Mouse (Mus musculus) urinary bladder, postnatal 10 days (tissue): ENCODE data around the gene Pnpla8.
"Not testable (repeated sequence)": the region's sequence is repeated elsewhere in the genome, so short reads cannot be mapped to it uniquely, and the experiment has no call there.

Experiments used
- DNase-seq: peaks from one replicate; pipeline ENCODE4 v3.0.0; 2022; ENCODE audit warnings: low spot score

The Pnpla8 gene

DNA sequence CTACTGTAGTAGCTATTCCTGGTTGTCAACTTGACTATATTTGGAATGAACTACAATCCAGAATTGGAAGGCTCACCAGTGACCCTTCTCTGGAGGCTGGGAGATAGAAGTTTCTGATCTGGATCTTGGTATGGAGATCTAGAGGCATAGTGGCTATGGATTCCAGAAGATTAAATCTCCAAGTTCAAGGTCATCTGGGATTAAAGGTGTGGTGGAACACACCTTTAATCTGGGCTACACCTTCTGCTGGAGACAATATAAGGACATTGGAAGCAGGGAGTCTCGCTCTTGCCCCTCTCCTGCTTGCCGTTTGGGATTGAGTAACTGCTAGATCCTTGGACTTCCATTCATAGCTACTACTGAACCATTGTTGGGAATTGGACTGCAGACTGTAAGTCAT is at the start of gene Pnpla8:
Gene Pnpla8 (plus strand): TSS at position 301 of the 400 bp plus-strand sequence.
- not testable (repeated sequence) for DNase-seq

- no peak for DNase-seq
Measured at GRCm38 (mm10) chr12:44176331-44177037, 44.7 kb upstream of the Pnpla8 start.

DNA sequence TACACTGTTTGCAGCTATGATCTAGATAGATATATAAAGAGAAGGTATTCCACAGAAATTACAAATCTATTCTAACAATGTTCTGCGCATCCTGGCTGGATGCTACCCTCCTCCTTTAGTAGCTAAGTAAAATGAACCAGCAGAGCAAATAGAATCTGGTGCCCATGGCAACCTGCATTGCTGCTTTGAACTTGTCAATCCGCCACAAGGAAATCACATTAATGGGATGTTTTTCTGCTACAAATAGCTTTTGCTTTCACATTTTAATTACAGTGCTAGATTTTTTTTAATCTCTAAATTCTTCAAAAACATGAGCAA is 44.2 kb upstream of the Pnpla8 start:
- DNase-seq = no peak

DNA sequence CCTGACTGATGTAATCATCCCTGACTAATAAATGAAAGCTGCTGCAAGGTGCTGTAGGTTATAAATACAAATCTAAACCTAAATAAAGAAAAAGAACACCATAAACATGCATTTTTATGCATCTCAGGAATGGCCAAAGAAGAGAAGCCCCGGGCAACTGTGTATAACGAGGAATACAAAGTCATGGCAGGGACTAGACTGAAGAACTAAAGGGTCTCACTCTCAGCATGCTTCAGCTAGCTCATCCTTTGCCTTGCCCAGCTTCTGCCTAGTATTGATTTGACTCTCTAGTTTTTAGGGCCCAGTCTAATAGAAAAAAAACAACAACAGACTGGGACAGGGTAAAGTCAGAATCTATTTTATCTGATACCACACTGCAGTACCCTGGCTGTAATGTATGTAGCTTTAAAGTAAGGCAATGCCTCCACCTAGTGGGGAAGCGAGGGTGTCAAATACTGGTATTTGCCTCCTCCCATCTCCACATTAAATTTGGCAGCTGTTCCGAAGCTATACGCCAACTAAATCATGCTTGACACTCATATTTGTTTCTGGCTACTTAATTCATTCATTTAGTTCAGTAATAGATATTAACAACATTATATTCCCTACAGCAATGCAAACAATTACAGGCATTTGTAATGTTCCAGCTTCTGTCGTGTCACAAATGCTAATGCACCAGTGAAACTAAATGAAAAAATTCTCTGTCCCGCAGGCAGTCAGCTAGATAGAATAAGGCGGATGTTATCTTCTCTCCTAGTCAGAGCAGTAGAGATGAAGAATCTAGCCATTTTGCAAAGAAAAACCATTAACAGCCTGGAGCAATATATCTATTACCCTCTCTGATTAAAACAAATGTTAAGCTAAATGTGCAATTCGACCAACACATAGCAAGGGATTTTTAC is 39.8 kb upstream of the Pnpla8 start:
- DNase-seq = no peak

GRCm38 (mm10) chr12:44197873-44198525 is 23.2 kb upstream of the Pnpla8 start:
- DNase-seq = no peak

- peak; percentile 11 for DNase-seq
Measured at GRCm38 (mm10) chr12:44209141-44209823, 11.9 kb upstream of the Pnpla8 start.

- DNase-seq = peak; percentile 96
Measured at GRCm38 (mm10) chr12:44209824-44210752, 11.1 kb upstream of the Pnpla8 start, which contains the start of gene Dnajb9. TSS of gene Dnajb9 (minus strand) at chr12:44210326.

- no peak for DNase-seq
Measured at GRCm38 (mm10) chr12:44211555-44211954, 9.6 kb upstream of the Pnpla8 start.

DNA sequence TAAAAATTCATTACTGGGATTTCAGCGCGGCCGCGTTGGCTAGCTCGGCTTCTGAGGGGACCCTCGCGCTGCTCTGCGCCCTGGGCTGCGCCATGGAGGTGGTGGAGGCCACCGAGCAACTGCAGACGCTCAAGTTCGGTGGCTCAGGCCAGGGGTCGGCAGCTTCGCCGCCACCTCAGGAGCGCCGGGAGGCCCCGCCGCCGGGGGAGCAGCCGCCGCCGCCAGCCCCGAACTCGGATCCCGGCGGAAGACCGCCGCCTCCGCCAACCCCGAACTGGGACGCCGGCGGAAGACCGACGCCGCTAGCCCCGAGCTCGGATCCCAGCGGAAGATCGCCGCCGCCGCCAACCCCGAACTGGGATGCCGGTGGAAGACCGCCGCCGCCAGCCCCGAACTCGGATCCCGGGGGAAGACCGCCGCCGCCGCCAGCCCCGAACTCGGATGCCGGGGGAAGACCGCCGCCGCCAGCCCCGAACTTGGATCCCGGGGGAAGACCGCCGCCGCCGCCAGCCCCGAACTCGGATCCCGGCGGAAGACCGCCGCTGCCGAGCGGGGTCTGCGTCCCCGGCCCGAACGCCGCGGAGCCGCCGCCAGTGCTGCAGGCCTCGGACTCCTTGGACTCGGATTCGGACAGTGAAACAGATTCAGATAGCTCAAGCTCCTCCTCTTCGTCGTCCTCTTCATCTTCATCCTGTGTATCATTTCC is 634 bp downstream of the Pnpla8 start:
- DNase-seq = no peak

DNA sequence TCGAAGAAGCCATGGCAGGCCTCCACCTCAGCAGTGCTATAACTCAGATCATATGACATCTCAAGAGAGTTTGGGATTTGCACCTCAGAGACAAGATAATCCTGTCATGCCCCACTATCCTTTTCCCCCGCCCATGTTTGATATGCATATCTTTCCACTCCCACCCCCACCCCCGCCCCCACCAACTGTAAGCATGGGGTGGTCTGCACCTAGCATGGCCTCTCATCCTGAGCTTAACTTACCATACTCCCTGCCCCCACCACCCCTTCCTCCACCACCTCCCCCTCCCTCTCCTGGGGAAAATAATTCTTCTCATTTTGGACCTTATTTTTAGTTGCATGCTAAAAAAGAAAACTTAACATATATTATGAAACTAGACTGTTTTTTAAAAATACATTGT is 1.9 kb downstream of the Pnpla8 start:
- no peak for DNase-seq

DNA sequence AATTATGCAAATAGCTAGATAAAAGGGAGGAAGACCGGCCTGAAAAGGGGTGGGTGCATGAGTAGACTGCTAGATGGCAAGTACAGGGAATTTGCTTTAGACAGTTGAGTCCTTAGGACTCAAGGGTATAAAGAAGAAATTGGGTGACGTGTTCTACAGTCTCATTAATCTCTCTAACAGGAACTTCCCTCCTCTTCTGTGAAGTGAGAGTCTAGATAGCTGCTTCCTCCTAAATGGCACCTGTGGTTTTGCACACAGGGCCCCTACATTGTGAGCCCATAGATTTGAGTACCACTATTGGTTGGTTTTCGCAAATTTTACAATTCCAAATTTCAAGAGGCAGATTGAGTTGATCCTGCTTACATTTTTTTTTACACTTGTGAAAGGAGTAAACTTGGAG is 3.5 kb downstream of the Pnpla8 start:
- DNase-seq = no peak

DNA sequence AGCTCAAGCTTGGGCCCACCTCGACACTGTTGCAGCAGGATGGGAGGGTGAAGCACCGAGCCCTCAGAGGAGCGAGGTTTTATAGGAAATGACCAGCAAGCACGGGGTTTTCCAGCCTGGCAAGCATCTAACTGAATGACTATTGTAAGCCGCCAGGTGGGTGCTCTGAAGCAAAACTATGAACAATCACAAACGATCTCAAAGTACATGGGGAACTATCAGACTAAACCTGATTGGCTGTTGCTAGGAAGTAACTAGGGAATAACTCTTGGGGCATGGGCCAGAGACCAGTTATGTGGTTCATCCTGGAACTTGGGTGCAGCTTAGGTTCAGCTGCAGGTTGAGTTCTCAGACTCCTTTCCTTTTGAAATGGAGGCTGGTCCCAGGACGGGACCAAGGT is 19.9 kb downstream of the Pnpla8 start:
- DNase-seq = no peak

DNA sequence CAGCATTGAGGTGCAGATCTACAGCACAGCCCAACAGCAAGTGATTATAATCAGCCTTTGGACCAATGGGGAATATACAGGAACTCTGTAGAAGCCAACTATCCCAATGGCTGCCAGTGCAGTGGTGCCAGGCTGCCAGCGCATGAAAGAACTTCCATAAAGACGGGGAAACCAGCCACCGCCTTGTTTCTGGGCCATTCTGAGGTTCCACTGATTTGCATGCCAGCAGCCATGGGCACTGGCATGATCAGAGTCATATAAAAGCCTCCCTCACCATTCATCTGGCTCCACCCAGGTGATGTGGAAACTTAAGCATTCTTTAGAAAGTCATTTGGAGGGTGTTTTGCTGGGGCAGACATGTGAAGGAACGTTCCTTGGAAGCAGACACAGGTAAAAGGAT is 21.2 kb downstream of the Pnpla8 start:
- DNase-seq = no peak

DNA sequence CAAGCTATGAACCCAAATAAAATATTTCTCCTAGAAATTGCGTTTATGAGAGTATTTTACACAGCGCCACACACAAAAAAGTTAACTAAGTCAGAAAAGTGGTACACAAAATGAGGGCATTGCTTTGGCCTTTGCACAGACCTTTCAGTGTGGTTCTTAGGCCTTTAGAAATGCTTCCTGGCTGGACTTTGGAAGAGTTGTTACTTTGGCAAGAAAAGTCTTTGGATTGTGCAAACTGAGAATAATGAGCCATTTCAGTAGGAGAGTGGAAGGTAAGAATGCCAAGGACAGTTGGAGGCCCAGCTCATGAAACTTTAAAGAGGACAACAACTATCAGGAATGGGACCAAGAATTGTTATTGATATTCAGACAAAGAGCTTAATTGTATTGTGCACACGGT is 24.6 kb downstream of the Pnpla8 start:
- DNase-seq = no peak

DNA sequence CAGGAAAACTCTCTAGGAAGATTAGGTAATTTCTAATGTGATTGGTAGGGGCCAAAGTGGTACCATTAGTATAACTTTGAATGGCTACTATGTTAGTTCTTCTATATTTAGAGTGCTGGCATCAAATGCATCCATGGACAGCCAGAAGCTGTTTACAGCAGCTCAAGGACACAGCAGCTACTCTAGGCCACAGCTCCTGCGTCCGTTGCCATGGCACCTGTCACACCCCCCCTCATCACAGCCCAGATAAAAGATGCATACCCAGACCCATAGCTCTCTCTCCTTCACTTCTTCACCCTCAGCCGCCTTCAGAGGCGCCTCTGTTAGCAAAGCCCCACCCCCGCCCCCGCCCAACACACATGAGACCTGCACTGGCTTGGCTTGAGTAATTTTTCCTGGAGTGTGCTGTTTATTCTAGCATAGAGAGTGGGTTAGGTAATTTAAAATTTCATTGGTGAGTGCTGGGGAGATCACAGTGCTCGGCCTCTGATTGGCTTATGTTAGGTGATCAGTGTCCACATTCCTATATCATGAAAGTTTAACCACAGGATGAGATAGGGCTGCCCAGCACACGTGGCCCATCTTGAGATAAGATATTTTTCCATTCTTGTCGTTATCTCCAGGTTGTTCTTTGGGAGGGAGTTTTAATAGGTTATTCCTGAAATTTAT is 27.3 kb downstream of the Pnpla8 start:
- no peak for DNase-seq

DNA sequence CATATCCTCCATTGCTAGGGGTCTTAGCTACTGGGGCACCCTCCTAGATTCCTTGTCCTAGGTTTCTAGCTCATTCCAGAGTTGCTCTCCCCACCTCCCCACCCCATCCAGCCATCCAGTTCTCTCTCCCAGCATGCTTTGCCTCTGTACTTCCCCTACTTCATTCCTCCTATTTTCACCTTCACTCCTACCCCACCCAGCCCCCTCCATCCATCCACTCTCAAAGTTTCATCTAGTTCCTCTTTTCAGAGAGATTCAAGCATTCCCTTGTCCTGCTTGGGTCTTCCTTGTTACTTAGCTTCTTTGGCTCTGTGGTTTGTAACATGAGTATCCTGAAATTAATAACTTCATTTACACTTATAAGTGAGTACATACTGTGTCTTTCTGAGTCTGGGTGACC is 41.4 kb downstream of the Pnpla8 start:
- DNase-seq = no peak

- DNase-seq = no peak
Measured at GRCm38 (mm10) chr12:44265651-44266050, 44.5 kb downstream of the Pnpla8 start.

- DNase-seq = no peak
Measured at GRCm38 (mm10) chr12:44267196-44267595, 46.0 kb downstream of the Pnpla8 start.

- peak; percentile 100 for DNase-seq
Measured at GRCm38 (mm10) chr12:44268728-44269302, 47.6 kb downstream of the Pnpla8 start.
